Mouse (Mus musculus) bone marrow macrophage, adult 2 months (primary cell): ENCODE data around the gene Kcnk10. TPM values are rescaled to one million over a fixed set of nuclear protein-coding genes. Genes with fewer than 3 reads are reported as not detected.

ENCODE experiments used
- H3K27ac ChIP-seq: 2 replicates; pipeline ENCODE4 v1.5.1; 2012; ENCODE audit warnings: low read depth, low read length; ENCODE audit not compliant: insufficient read depth
- H3K4me1 ChIP-seq: 2 replicates; pipeline ENCODE4 v1.6.1; 2012; ENCODE audit warnings: low read length; ENCODE audit not compliant: control insufficient read depth, insufficient read depth
- H3K4me3 ChIP-seq: 2 replicates; pipeline ENCODE4 v1.5.1; 2012; ENCODE audit warnings: mild to moderate bottlenecking, low read length, moderate library complexity; ENCODE audit not compliant: insufficient read depth
- CTCF ChIP-seq: IDR thresholded peaks from 2 replicates; pipeline ENCODE4 v1.5.1; 2012; ENCODE audit warnings: low read depth, mild to moderate bottlenecking, low read length, moderate library complexity
- POLR2A ChIP-seq: IDR thresholded peaks from 2 replicates; pipeline ENCODE4 v1.6.1; 2012; ENCODE audit warnings: mild to moderate bottlenecking, low read depth, low read length, borderline replicate concordance
- polyA plus RNA-seq: library from polyadenylated mRNA; stranded (reverse); fragments of >200 nt; gene quantifications from 2 replicates; pipeline ENCODE4 v1.2.4, GENCODE M21; 2012; ENCODE audit not compliant: missing spikeins, insufficient read depth, insufficient read length

Gene Kcnk10
- polyA plus RNA-seq, 1 experiment = not detected

DNA sequence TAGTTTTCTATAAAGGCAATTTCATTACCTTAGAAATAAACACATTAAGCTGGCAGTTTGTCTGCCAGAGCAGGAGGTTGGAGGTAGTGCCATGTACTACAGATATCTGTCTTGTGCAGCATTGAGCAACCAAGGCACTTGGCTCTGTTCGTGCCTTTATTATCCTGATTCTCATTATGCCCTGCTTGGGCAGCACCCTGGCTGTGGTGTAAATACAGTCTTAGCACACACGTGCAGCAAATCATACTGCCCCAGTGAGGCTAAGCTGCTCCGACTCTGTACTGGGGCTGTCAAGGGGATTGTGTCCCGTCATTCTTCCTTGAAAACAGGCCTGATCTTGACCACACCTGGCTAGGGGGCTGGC, 57.6 kb downstream of the Kcnk10 start:
- TF ChIP-seq CTCF (no peak), POLR2A (no peak)
- Histone ChIP-seq H3K27ac (no peak overlapping the region), H3K4me3 (no peak overlapping the region), H3K4me1 (peaks cover 16% of the 10 kb centered on the region)

DNA sequence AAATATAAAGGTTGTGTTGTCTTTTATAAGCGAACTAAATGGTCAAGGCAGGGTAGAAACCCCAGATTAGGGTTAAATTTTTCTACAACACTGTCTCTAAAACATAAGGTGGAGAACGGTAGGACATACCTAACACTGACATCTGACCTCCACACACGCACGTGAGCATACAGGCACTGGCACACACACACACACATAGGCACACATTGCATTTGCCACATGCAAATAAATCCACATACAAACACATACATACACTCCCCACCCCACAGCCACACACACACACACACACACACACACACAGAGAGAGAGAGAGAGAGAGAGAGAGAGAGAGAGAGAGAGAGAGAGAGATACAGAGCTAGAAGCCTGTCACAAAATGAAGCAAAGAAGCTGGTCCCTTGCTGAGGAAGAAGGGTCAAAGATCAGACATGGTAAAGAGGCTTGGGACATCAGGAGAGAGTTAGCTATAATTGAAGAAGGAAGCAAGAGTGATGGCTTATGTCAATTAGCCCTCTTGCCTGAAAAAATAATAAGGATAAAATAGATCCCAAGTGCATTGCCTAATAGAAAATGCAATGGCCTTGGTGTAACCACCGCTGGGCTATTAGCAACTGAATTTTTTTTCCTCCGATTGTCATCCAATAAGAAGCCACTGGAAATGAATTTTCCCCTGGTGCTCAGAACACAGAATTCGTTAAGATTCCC, 58.1 kb downstream of the Kcnk10 start:
- Histone ChIP-seq H3K4me3 (no peak overlapping the region), H3K4me1 (peaks cover 11% of the 10 kb centered on the region), H3K27ac (no peak overlapping the region)
- TF ChIP-seq CTCF = no peak

DNA sequence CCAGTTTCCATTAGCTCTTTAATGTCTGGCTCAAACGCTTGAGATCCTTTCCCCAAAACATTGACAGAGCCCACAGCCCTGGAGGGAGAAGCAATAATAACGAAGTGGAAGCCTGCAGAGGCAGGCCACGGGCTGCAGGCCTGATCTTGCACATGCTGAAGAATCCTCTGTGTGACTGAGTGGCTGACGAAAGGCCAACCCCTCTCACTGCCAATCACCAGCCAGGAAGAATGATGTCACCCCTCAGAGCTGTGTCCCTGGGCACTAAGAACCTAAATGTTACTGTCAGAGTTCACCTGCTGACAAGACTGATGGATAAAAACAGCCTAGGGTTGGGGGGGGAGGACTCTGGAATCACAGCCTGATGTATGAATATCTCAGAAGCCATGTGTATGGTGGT, 72.5 kb downstream of the Kcnk10 start:
- H3K4me1 ChIP-seq = no peaks in the 10 kb centered on the region
- no peak overlapping the region for H3K27ac ChIP-seq
- H3K4me3 ChIP-seq = no peak overlapping the region
- TF ChIP-seq CTCF (no peak), POLR2A (no peak)

DNA sequence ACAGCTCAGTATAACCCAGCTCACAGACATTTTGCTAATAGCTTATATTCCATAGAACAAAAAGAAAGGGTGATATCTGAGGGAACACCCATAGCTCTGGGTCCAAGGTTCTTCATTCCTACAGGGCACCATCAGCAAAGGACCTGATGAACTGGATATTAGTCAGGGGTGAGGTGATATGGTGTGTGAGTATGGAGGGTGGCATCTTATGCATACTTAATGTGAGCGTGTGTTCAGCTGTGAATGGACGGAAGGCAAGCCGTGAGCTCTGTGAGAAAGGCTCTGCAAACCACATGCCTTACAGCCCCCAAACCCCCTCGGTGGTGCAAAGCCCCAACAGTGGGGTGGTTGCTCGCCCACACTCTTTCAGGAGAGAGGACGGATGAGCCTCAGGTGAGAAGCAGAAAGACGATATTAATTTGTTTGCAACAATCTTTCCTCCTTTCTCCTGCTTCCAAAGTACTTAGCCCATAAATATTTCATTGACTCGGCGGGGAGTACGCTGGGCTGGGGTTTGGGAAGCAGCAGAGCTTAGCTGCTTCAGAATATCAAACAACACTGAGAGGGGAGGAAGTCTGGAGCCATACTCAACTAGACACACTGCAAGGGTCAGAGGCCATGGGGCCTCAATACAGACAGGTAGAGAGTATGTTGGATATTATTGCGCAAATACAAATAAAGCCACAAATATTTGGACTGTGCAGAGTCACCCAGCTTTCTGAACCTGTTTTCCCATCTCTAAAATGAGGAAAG, 76.4 kb downstream of the Kcnk10 start:
- TF ChIP-seq CTCF (no peak), POLR2A (no peak)
- Histone ChIP-seq H3K4me3 (no peak overlapping the region), H3K27ac (no peak overlapping the region), H3K4me1 (no peaks in the 10 kb centered on the region)

GRCm38 (mm10) chr12:98501045-98501444, 77.1 kb downstream of the Kcnk10 start:
- Histone ChIP-seq H3K4me1 (no peaks in the 10 kb centered on the region), H3K4me3 (no peak overlapping the region), H3K27ac (no peak overlapping the region)
- TF ChIP-seq CTCF = no peak
- no peak for TF ChIP-seq POLR2A

DNA sequence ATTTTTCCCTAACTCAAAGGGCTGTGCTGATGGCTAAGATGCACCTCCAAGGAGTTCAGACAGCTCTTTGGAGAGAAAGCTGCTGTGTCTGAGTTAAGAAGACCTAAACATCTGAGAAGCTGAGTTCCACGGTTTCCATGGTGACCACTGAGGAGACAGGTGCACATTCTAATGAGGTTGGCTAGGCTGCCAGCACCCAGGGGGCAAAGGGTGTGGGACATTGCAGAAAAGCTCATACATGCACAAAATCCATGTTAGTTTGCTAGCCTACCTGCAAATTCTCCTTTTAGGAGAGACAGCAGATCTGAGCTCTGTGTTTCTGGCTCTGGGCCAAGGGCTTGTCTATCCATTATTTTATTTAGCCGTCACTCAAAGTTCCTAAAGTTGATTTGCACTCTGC, 96.7 kb downstream of the Kcnk10 start:
- Histone ChIP-seq H3K4me1 (no peaks in the 10 kb centered on the region), H3K27ac (no peak overlapping the region), H3K4me3 (no peak overlapping the region)
- no peak for TF ChIP-seq CTCF
- no peak for TF ChIP-seq POLR2A

DNA sequence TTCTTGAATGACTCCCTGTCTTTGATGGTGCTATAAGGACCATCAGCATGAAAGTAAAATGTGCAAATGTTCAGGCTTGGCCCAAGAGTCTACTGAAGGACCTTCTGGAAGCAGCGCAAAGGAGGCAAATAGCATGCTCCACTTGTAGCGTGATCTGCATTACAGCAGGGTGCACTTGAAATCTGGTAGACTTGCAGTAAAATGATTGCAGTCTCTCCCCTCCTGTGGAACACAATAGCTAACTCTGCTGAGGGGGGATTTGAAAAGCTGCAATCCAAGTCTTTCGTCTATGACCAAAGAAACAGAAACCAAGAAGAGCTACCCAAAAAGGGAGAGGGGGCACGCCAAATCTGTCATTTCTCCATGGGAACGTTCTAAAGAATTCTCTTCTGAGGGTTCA, 97.1 kb downstream of the Kcnk10 start:
- Histone ChIP-seq H3K27ac (no peak overlapping the region), H3K4me1 (no peaks in the 10 kb centered on the region), H3K4me3 (no peak overlapping the region)
- no peak for TF ChIP-seq CTCF
- TF ChIP-seq POLR2A = no peak

GRCm38 (mm10) chr12:98477673-98478461, 100.2 kb downstream of the Kcnk10 start:
- no peak for TF ChIP-seq POLR2A
- no peak for TF ChIP-seq CTCF
- Histone ChIP-seq H3K27ac (no peak overlapping the region), H3K4me3 (no peak overlapping the region), H3K4me1 (no peaks in the 10 kb centered on the region)

DNA sequence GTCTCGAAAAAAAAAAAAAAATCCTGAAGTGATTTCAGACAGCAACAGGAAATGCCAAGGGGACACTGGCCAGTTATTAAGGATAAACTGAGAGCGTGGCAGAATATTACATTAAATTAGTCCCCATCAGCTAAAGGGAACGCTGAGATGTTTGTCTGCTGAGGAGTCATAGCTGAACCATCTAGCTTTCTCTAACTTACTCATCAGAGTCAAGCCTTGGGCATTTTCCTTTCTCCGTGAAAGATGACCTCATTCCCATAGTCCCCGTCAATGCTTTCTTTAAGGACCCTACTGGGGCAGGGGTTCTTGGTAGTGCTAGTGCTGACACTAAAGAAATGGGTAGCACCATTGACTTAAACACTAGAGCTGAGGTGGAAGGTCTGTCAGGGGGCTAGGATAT, 106.9 kb downstream of the Kcnk10 start:
- no peak overlapping the region for H3K4me3 ChIP-seq
- no peak for TF ChIP-seq CTCF
- TF ChIP-seq POLR2A = no peak
- no peak overlapping the region for H3K27ac ChIP-seq
- no peaks in the 10 kb centered on the region for H3K4me1 ChIP-seq

DNA sequence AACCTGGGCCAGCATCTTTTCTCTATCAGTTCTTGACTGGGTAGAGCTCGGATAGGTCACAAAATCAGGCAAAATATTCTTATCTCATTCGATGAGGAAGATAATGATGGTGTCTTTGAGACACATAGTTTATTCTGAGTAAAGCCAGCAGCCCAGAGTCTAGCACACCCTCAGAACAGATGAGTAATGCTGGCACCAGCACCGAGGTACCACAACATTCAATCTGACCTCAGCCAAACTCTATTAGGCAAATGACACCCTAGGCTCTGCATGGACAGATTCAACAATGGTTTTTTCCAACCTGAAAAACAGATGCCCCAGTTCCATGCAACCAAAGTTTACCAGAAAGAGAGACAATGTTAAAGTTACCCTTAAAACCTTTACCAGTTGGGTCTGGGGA, 108.0 kb downstream of the Kcnk10 start:
- TF ChIP-seq CTCF = no peak
- TF ChIP-seq POLR2A = no peak
- Histone ChIP-seq H3K27ac (no peak overlapping the region), H3K4me3 (no peak overlapping the region), H3K4me1 (no peaks in the 10 kb centered on the region)
